ENCODE assay signal across 37 mouse cellular contexts in the genomic region with DNA sequence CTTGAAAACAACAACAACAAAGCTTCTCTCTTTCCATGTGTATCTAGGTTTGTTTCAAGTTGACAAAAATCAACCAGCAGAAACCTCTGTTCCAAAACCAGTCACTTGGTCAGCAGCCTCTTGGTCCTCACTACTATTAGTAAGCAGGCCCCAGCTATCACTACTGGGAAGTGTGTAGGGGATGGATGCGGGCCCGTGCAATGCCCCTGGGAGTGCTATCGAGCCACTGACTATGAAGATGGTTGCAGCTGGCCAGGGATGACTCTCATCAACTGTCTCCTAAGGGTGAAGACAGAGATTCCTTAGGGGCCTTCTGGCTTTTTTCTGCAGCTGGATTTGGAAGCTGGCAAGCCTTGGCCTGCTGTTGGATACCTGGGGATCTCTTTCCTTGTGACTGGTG. TPM values are rescaled to one million over a fixed set of nuclear protein-coding genes. Genes with fewer than 3 reads are reported as not detected.
"Had no signal": no experiment of that assay in that cellular context is flagged by ENCODE, and none has a peak within 500 bp of the region (broad histone marks: within the 10 kb centered on the region; RNA-seq: fewer than 3 reads in every experiment).

No protein-coding gene starts in this region.

- H3K4me3 ChIP-seq: gastrocnemius, adult 2 months; heart, embryonic 12.5 days; hindbrain, embryonic 13.5 days; hindbrain, embryonic 15.5 days; intestine, embryonic 15.5 days; layer of hippocampus, adult 2 months; left cerebral cortex, adult 2 months; limb, embryonic 10.5 days; limb, embryonic 12.5 days; liver, embryonic 13.5 days; liver, embryonic 15.5 days had no signal

- H3K27me3 ChIP-seq: heart, embryonic 12.5 days; hindbrain, embryonic 13.5 days; hindbrain, embryonic 15.5 days; intestine, embryonic 15.5 days; limb, embryonic 12.5 days; liver, embryonic 13.5 days; liver, embryonic 15.5 days had no signal

- H3K9ac ChIP-seq: heart, embryonic 12.5 days; hindbrain, embryonic 13.5 days; hindbrain, embryonic 15.5 days; intestine, embryonic 15.5 days; limb, embryonic 12.5 days; liver, embryonic 13.5 days; liver, embryonic 15.5 days; liver, postnatal 0 days had no signal

- H3K36me3 ChIP-seq: heart, embryonic 12.5 days; hindbrain, embryonic 13.5 days; hindbrain, embryonic 15.5 days; intestine, embryonic 15.5 days; limb, embryonic 10.5 days; limb, embryonic 12.5 days; liver, embryonic 13.5 days; liver, embryonic 15.5 days had no signal

- H3K4me2 ChIP-seq: heart, embryonic 12.5 days; hindbrain, embryonic 13.5 days; hindbrain, embryonic 15.5 days; intestine, embryonic 15.5 days; limb, embryonic 12.5 days; liver, embryonic 11.5 days; liver, embryonic 13.5 days; liver, embryonic 15.5 days had no signal

- ATAC-seq: inflammation-experienced regulatory T-cells, adult 6 months; intestine, embryonic 15.5 days; intestine, postnatal 0 days; liver, postnatal 0 days had no signal

- DNase-seq: gastrocnemius, adult 2 months; gastrocnemius, postnatal 10 days; gastrocnemius, postnatal 25 days; heart, postnatal 10 days; heart, postnatal 4 days; kidney, adult 18-20 months; kidney, adult 8-10 months; kidney, postnatal 10 days; kidney, postnatal 4 days; liver; liver, embryonic 13.5 days; liver, postnatal 0 days had no signal

- H3K27ac ChIP-seq: gastrocnemius, adult 2 months; hindbrain, embryonic 13.5 days; hindbrain, embryonic 15.5 days; intestine, embryonic 15.5 days; layer of hippocampus, adult 2 months; left cerebral cortex, adult 2 months; limb, embryonic 12.5 days; liver, embryonic 13.5 days; liver, embryonic 15.5 days had no signal

- H3K9me3 ChIP-seq: heart, embryonic 12.5 days; hindbrain, embryonic 13.5 days; hindbrain, embryonic 15.5 days; intestine, embryonic 15.5 days; limb, embryonic 10.5 days; limb, embryonic 12.5 days; liver, embryonic 13.5 days; liver, embryonic 15.5 days had no signal

RNA-seq across cellular contexts. Expression of gene Gm20532, which starts 56.6 kb away (rescaled TPM):
- total RNA-seq: gastrocnemius, adult 2 months; gastrocnemius, postnatal 25 days; gastrocnemius, postnatal 4 days; granulocyte monocyte progenitor cell, adult 5-6 weeks; heart, adult 8-10 months; heart, postnatal 4 days; layer of hippocampus, adult 2 months; layer of hippocampus, postnatal 10 days; layer of hippocampus, postnatal 25 days; left cerebral cortex, adult 2 months; left cerebral cortex, postnatal 14 days; left cerebral cortex, postnatal 36 days had no signal
- polyA plus RNA-seq: frontal cortex, adult 2 months; heart, embryonic 14.5 days; hindbrain, embryonic 11.5 days; hindbrain, embryonic 13.5 days; hindbrain, embryonic 15.5 days; inflammation-experienced regulatory T-cells, adult 6 months; intestine, embryonic 15.5 days; intestine, postnatal 0 days; kidney, embryonic 14.5 days; kidney, embryonic 16.5 days; limb, embryonic 10.5 days; limb, embryonic 14.5 days; liver, embryonic 11.5 days; liver, embryonic 13.5 days; liver, embryonic 15.5 days; liver, postnatal 0 days had no signal
